Mouse (Mus musculus) stomach, postnatal 0 days (tissue): Measurements from ENCODE around the gene Ggt6.

Experiments
- CTCF ChIP-seq: IDR thresholded peaks from 2 replicates; pipeline ENCODE4 v1.5.1; 2016; ENCODE audit warnings: antibody characterized with exemption, low read depth, mild to moderate bottlenecking, moderate library complexity
- EP300 ChIP-seq: optimal IDR thresholded peaks from 2 replicates; pipeline ENCODE3; 2016; ENCODE audit warnings: antibody characterized with exemption

DNA sequence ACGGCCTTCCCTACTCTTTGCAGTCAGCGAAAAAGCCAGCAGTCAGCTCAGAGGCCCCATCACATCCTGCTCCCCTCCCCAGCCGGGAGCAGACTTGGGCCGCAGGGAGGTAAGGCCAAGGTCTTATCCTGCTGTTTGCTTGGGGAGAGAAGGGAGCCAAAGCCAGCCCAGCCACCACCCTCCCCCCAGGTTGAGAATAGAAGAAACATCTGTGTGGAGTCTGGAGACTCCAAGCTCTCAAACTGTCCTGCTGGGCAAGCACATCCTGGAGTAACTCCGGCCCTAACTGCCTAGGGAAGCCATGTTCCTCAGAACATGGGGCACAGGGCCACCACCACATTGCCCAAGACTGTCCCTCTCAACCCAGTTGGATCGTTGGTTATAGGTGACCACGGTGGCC lies 38.7 kb upstream of the Ggt6 start:
- no peak for TF ChIP-seq CTCF
- TF ChIP-seq EP300: no peak
